Mouse (Mus musculus) megakaryocyte, embryonic 14.5 days (primary cell): ENCODE results near the gene Sgca.

ENCODE experiments used
- FLI1 ChIP-seq: IDR thresholded peaks from 2 replicates; pipeline ENCODE4 v1.6.1; 2012; ENCODE audit warnings: low read length, inconsistent platforms, mixed read lengths
- GATA1 ChIP-seq: IDR thresholded peaks from 3 replicates; pipeline ENCODE4 v1.6.1; 2012; ENCODE audit warnings: mixed read lengths, low read length, inconsistent platforms, borderline replicate concordance

- TF ChIP-seq GATA1 (no peak), FLI1 (no peak)
These were observed 58.4 kb downstream of the Sgca start for GRCm38 (mm10) chr11:94917717-94918116.
